ENCODE assay signal across 25 mouse cellular contexts in the genomic region with DNA sequence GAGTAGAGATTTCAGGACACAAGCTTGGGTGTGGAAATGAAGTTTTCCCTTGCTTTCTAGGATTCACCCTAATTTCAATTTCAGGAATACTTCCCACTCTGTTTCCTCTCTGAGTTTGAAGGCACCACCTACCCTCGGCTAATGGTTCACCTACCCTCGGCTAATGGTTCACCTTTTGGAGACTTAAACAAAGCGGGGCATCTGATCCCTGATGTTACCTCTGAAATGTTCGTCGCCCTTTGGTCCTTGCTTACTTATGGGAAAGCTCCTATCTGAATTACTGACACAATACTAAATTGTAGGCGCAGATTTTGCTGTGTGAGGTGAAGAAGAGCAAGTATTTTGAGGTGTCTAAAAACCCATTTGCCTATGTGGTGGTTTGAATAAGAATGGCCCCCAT. TPM values are rescaled to one million over a fixed set of nuclear protein-coding genes. Genes with fewer than 3 reads are reported as not detected.
DNase-seq lines count a peak whose midpoint lies in the region; ATAC-seq and TF ChIP-seq lines count a peak whose summit lies in the region.
"Had no signal": no experiment of that assay in that cellular context is flagged by ENCODE, and none has a peak within 500 bp of the region (broad histone marks: within the 10 kb centered on the region; RNA-seq: fewer than 3 reads in every experiment).

No protein-coding gene starts in this region.

- H3K9ac ChIP-seq in kidney, embryonic 16.5 days (replicated peaks; ENCODE audit: low read length) = no peak overlapping the region
- H3K9ac ChIP-seq in kidney, embryonic 14.5 days (ENCODE audit: low read depth, low read length) = no peak overlapping the region
- H3K9ac ChIP-seq: embryonic facial prominence, embryonic 12.5 days; forebrain, embryonic 13.5 days had no signal

- H3K4me2 ChIP-seq in kidney, embryonic 16.5 days (replicated peaks; ENCODE audit: low read depth, low read length) = no peak overlapping the region
- H3K4me2 ChIP-seq in kidney, embryonic 14.5 days (replicated peaks; ENCODE audit: low read depth, low read length) = no peak overlapping the region
- H3K4me2 ChIP-seq: embryonic facial prominence, embryonic 12.5 days; forebrain, embryonic 13.5 days had no signal

- 0 out of 2 replicates have a peak, but pooled peaks cover 1% of the 10 kb centered on the region for H3K9me3 ChIP-seq in kidney, embryonic 16.5 days (ENCODE audit: low read length)
- H3K9me3 ChIP-seq in kidney, embryonic 14.5 days (ENCODE audit: control insufficient read depth, low read length) = peaks cover 1% of the 10 kb centered on the region; the same call in 1 of the 2 replicates
- H3K9me3 ChIP-seq: forebrain, embryonic 13.5 days had no signal

- no peak for ATAC-seq in kidney, embryonic 16.5 days (ENCODE audit: low FRiP score, low TSS enrichment)
- no peak for ATAC-seq in kidney, embryonic 14.5 days (ENCODE audit: low FRiP score, low TSS enrichment)
- ATAC-seq: activated CD4-positive, CD25-positive, alpha-beta regulatory T cell, adult 4 months; CD4-positive, CD25-positive, alpha-beta regulatory T cell, adult 4 months; forebrain, embryonic 13.5 days; Patski had no signal

- TF ChIP-seq CTCF in kidney, adult 2 months (conservative IDR thresholded peaks at IDR 0.05; ENCODE audit: insufficient read depth, insufficient read length, low read depth, low read length) = no peak

- no peaks in the 10 kb centered on the region for H3K4me1 ChIP-seq in kidney, adult 2 months (ENCODE audit: control insufficient read depth, insufficient read depth, low read length)
- no peaks in the 10 kb centered on the region for H3K4me1 ChIP-seq in kidney, embryonic 16.5 days (ENCODE audit: insufficient read depth, low read length)
- no peaks in the 10 kb centered on the region for H3K4me1 ChIP-seq in kidney, embryonic 14.5 days (ENCODE audit: control insufficient read depth, insufficient read depth, low read length)
- H3K4me1 ChIP-seq: embryonic facial prominence, embryonic 10.5 days; embryonic facial prominence, embryonic 12.5 days; forebrain, embryonic 13.5 days had no signal

- H3K36me3 ChIP-seq in kidney, adult 2 months (ENCODE audit: control insufficient read depth, insufficient read depth, low read length) = no peaks in the 10 kb centered on the region
- no peaks in the 10 kb centered on the region for H3K36me3 ChIP-seq in kidney, embryonic 16.5 days (ENCODE audit: insufficient read depth, low read length)
- H3K36me3 ChIP-seq in kidney, embryonic 14.5 days (ENCODE audit: control insufficient read depth, insufficient read depth, low read length) = no peaks in the 10 kb centered on the region
- H3K36me3 ChIP-seq: embryonic facial prominence, embryonic 10.5 days; embryonic facial prominence, embryonic 12.5 days; G1E had no signal

- H3K27me3 ChIP-seq in kidney, adult 2 months (replicated peaks; ENCODE audit: control insufficient read depth, insufficient read depth, low read length) = no peaks in the 10 kb centered on the region
- H3K27me3 ChIP-seq in kidney, embryonic 16.5 days (ENCODE audit: insufficient read depth, low read length) = no peaks in the 10 kb centered on the region
- no peaks in the 10 kb centered on the region for H3K27me3 ChIP-seq in kidney, embryonic 14.5 days (ENCODE audit: control insufficient read depth, insufficient read depth, low read length)
- H3K27me3 ChIP-seq: CH12.LX; embryonic facial prominence, embryonic 12.5 days; forebrain, embryonic 13.5 days had no signal

- DNase-seq in heart, adult 11 months = peak; percentile 46
- DNase-seq in heart, adult 9 months (ENCODE audit: low spot score in 2 of 2) = no peak
- DNase-seq in kidney, adult 2 months = peak; percentile 66
- DNase-seq in kidney, adult 9 months = peak; percentile 61
- peak; percentile 36 to 40 for DNase-seq in kidney, postnatal 25 days
- DNase-seq in kidney, postnatal 10 days = no peak
- DNase-seq: adrenal gland, adult 8-10 months; adrenal gland, postnatal 14 days; adrenal gland, postnatal 36 days; B cell, adult 2 months; cerebellum, adult 11-12 months; cerebellum, adult 2 months; cerebellum, adult 9-10 months; cerebellum, postnatal 10 days; cerebellum, postnatal 25 days had no signal

- 62% methylated on average over 6 of the region's 6 CpGs for WGBS in kidney, adult 2 months
- 85% methylated on average over 6 of the region's 6 CpGs for WGBS in kidney, embryonic 16.5 days
- WGBS in kidney, embryonic 14.5 days = 86% methylated on average over 6 of the region's 6 CpGs

- H3K4me3 ChIP-seq in kidney, adult 2 months (ENCODE audit: insufficient read depth, low read depth, low read length) = no peak overlapping the region
- no peak overlapping the region for H3K4me3 ChIP-seq in kidney, embryonic 16.5 days (ENCODE audit: low read length)
- no peak overlapping the region for H3K4me3 ChIP-seq in kidney, embryonic 14.5 days (ENCODE audit: low read length)
- H3K4me3 ChIP-seq: embryonic facial prominence, embryonic 10.5 days; embryonic facial prominence, embryonic 12.5 days; forebrain, embryonic 13.5 days had no signal

- no peak for TF ChIP-seq POLR2A in kidney, adult 2 months (IDR thresholded peaks at IDR 0.05; ENCODE audit: low read depth, low read length)

- H3K27ac ChIP-seq in kidney, adult 2 months (ENCODE audit: insufficient read depth, low read depth, low read length) = no peak overlapping the region
- H3K27ac ChIP-seq in kidney, embryonic 16.5 days (ENCODE audit: low read length) = no peak overlapping the region
- H3K27ac ChIP-seq in kidney, embryonic 14.5 days (ENCODE audit: low read depth, low read length) = no peak overlapping the region
- H3K27ac ChIP-seq: embryonic facial prominence, embryonic 10.5 days; embryonic facial prominence, embryonic 12.5 days; forebrain, embryonic 13.5 days had no signal

RNA-seq across cellular contexts. Expression of a gene that starts 22.4 kb away (rescaled TPM):
- polyA plus RNA-seq in kidney, adult 2 months (2012; rRNA removed) = 0.69 and 1.3 TPM in 2 replicates
- polyA plus RNA-seq in kidney, embryonic 16.5 days (2015; fragmentation: Nextera tagmentation; extraction: Ambion mirVana) = 2.2 and 3.5 TPM in 2 replicates
- 4.2 and 4.4 TPM in 2 replicates for polyA plus RNA-seq in kidney, embryonic 14.5 days (2014; fragmentation: Nextera tagmentation; extraction: Ambion mirVana)
- polyA plus RNA-seq: CD4-positive, CD25-positive, alpha-beta regulatory T cell, adult 4 months; G1E had no signal

Comparison
In these comparisons a context has a peak if more than half of its experiments do, and no peak if none do; other contexts are left out.
1. DNase-seq: peak in heart, adult 11 months (single experiment), kidney, adult 2 months (single experiment), kidney, adult 9 months (single experiment) and kidney, postnatal 25 days (2 of 2); none in heart, adult 9 months (0 of 2) and kidney, postnatal 10 days (single experiment).